Mouse (Mus musculus) hindbrain, postnatal 0 days (tissue): ENCODE results near the gene Pard3b. TPM values are rescaled to one million over a fixed set of nuclear protein-coding genes. Genes with fewer than 3 reads are reported as not detected.

ENCODE experiments used
- ATAC-seq: fragments of 200-750 bp; cut with Nextera tagmentation; 2 replicates; pipeline ENCODE4 v1.8.0; 2017; ENCODE audit warnings: mild to moderate bottlenecking, moderate TSS enrichment, moderate library complexity
- DNase-seq: peaks from one replicate; pipeline ENCODE4 v3.0.0-alpha.2; 2015; ENCODE audit warnings: low spot score
- H3K27ac ChIP-seq: fragments of 300-500 bp; sonication (generic); 2 replicates; pipeline ENCODE4 v1.5.1; 2014; ENCODE audit warnings: mild to moderate bottlenecking
- H3K27me3 ChIP-seq: fragments of 300-500 bp; sonication (generic); 2 replicates; pipeline ENCODE4 v1.6.1; 2014; ENCODE audit warnings: low read length, mixed read lengths; ENCODE audit not compliant: insufficient read depth
- H3K36me3 ChIP-seq: fragments of 300-500 bp; sonication (generic); 2 replicates; pipeline ENCODE4 v1.6.1; 2014; ENCODE audit warnings: low read length, mixed read lengths; ENCODE audit not compliant: insufficient read depth
- H3K4me1 ChIP-seq: fragments of 300-500 bp; sonication (generic); 2 replicates; pipeline ENCODE4 v1.6.1; 2014; ENCODE audit warnings: antibody characterized with exemption, low read length, mixed read lengths; ENCODE audit not compliant: insufficient read depth
- H3K4me2 ChIP-seq: fragments of 300-500 bp; sonication (generic); 2 replicates; pipeline ENCODE4 v1.6.1; 2014; ENCODE audit warnings: low read depth, mild to moderate bottlenecking, low read length, moderate library complexity, mixed read lengths
- H3K4me3 ChIP-seq: fragments of 300-500 bp; sonication (generic); 2 replicates; pipeline ENCODE4 v1.5.1; 2014; ENCODE audit warnings: low read length
- H3K9ac ChIP-seq: fragments of 300-500 bp; sonication (generic); replicated peaks from 2 replicates; pipeline ENCODE4 v1.6.1; 2014; ENCODE audit warnings: mild to moderate bottlenecking, low read length, moderate library complexity, mixed read lengths
- H3K9me3 ChIP-seq: fragments of 300-500 bp; sonication (generic); 2 replicates; pipeline ENCODE4 v1.6.1; 2016; ENCODE audit warnings: low read length, mixed read lengths
- CTCF ChIP-seq: IDR thresholded peaks from 2 replicates; pipeline ENCODE4 v1.5.1; 2016; ENCODE audit warnings: antibody characterized with exemption, control low read depth, low read depth
- WGBS: fragments of 180-500 bp; shearing (Covaris S2); extraction: QIAGEN DNeasy Blood & Tissue Kit; methylation state at CpG from one replicate; pipeline ENCODE4 v1.1.7; 2014; 5-methylcytosine and 5-hydroxymethylcytosine counted together
- polyA plus RNA-seq: library from polyadenylated mRNA; unstranded; fragments of >200 nt; fragmentation: Nextera tagmentation; extraction: Ambion mirVana; gene quantifications from 2 replicates; pipeline ENCODE4 v1.2.1, GENCODE M21; 2015
- total RNA-seq: library from RNA; depleted of rRNA; stranded (reverse); fragments of >200 nt; gene quantifications from 2 replicates; pipeline ENCODE4 v1.2.3, GENCODE M21; 2014

The Pard3b gene
- total and polyA plus RNA-seq, 2 experiments from 2014 or later, result 5.6 to 9.6 TPM

DNA sequence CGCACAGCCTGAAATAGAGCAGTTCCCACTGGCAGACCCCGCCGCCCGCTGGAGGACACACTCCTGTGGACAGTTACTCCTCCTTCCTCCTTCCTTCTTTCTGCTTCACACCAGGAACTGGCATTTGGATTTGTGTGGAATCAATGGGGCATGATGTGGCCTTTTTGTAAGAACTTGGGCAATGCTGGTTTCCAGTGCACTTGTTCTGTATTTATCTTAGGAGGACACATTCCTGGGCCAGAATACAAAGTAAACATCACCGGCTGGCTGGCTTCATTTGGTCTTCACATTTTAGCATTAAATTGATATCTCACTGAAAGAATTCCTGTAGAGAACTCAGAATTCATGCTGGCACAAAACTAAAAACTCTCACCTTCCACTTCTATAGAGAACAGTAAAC, 695.6 kb downstream of the Pard3b start:
- no peaks in the 10 kb centered on the region for H3K27me3 ChIP-seq
- WGBS, result 50% methylated on average over 5 of the region's 5 CpGs
- ATAC-seq (no peak), DNase-seq (no peak)
- no peak overlapping the region for H3K4me3 ChIP-seq
- H3K4me1 ChIP-seq, result no peaks in the 10 kb centered on the region; the same call in 1 of the 2 replicates
- no peaks in the 10 kb centered on the region for H3K36me3 ChIP-seq
- H3K4me2 ChIP-seq, result no peak overlapping the region
- H3K27ac ChIP-seq, result no peak overlapping the region
- no peak overlapping the region for H3K9ac ChIP-seq
- TF ChIP-seq CTCF, result no peak
- H3K9me3 ChIP-seq, result no peaks in the 10 kb centered on the region

DNA sequence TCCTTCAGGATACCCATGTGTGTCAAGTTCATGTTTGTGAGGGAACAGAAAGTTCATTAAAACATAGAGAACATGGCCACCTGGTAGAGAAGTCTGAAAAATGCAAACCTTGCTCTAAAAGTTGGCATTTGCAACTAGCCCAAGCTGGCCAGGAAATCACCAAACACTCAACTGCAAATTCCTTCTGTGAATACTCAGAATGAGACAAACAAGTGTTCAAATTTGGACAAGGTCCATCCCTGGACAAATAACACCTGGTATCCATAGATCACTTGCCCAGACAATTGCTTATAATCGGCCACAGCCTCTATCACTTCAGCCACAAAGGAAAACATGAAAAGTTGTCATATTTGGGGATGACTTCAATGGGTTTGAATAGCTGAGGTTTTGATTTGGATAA, 701.6 kb downstream of the Pard3b start:
- no peak overlapping the region for H3K9ac ChIP-seq
- H3K4me3 ChIP-seq, result no peak overlapping the region
- no peaks in the 10 kb centered on the region for H3K9me3 ChIP-seq
- H3K36me3 ChIP-seq, result no peaks in the 10 kb centered on the region
- ATAC-seq, result no peak
- no peaks in the 10 kb centered on the region for H3K27me3 ChIP-seq
- DNase-seq, result no peak
- no peak overlapping the region for H3K4me2 ChIP-seq
- H3K27ac ChIP-seq, result no peak overlapping the region
- H3K4me1 ChIP-seq, result no peaks in the 10 kb centered on the region
- TF ChIP-seq CTCF, result no peak
- WGBS, result 88% methylated on average over 1 of the region's 1 CpGs

DNA sequence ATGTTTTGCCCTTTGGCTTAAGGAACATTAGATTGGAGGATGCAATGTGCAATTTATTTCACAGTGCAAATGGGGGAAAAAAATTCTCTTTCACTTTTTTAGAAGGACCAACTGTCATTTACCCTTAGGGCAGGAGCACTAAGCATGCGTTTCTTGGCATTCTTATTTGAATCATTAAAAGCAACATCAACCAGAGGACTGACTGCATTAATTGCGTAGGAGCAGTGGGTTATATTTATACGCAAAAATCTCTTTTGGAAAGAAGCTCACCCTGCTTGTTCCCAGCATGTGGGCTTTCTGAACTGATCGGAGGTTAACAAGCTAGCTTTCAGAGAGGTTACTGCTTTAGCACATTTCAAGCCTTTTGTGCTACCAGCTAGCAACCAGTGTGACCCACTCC, 705.7 kb downstream of the Pard3b start:
- H3K4me2 ChIP-seq, result no peak overlapping the region
- WGBS, result 54% methylated on average over 4 of the region's 4 CpGs
- H3K36me3 ChIP-seq, result no peaks in the 10 kb centered on the region
- ATAC-seq, result no peak
- H3K9me3 ChIP-seq, result no peaks in the 10 kb centered on the region
- no peak overlapping the region for H3K27ac ChIP-seq
- no peaks in the 10 kb centered on the region for H3K4me1 ChIP-seq
- TF ChIP-seq CTCF, result no peak
- H3K4me3 ChIP-seq, result no peak overlapping the region
- no peaks in the 10 kb centered on the region for H3K27me3 ChIP-seq
- no peak for DNase-seq
- no peak overlapping the region for H3K9ac ChIP-seq

DNA sequence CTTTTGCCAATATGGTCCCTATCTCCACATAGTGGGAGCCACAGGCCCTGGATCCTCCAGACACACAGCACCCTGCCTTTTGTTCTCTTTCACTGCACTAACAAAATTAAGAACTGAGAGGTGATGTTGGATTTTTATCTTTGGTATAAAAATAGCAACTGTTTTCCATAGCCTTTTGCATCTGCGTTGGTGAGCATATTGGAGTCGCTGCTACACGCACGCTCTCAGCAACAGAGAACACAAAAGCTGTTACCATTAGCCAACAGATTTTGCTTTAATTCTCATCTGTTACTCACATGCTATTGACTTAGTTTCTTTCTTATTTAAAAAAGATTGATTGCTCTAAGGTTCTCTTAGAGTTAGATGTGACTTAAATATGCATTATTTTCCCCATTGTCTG, 709.7 kb downstream of the Pard3b start:
- H3K9ac ChIP-seq, result no peak overlapping the region
- no peak overlapping the region for H3K4me3 ChIP-seq
- ATAC-seq, result no peak
- H3K4me1 ChIP-seq, result no peaks in the 10 kb centered on the region
- H3K27ac ChIP-seq, result no peak overlapping the region
- TF ChIP-seq CTCF, result no peak
- no peaks in the 10 kb centered on the region for H3K27me3 ChIP-seq
- no peak overlapping the region for H3K4me2 ChIP-seq
- no peaks in the 10 kb centered on the region for H3K36me3 ChIP-seq
- 75% methylated on average over 4 of the region's 4 CpGs for WGBS
- H3K9me3 ChIP-seq, result no peaks in the 10 kb centered on the region
- DNase-seq, result no peak

- no peaks in the 10 kb centered on the region for H3K4me1 ChIP-seq
- H3K9ac ChIP-seq, result no peak overlapping the region
- no peaks in the 10 kb centered on the region for H3K27me3 ChIP-seq
- no peak for TF ChIP-seq CTCF
- no peaks in the 10 kb centered on the region for H3K36me3 ChIP-seq
- no peaks in the 10 kb centered on the region for H3K9me3 ChIP-seq
- no peak for DNase-seq
- no peak overlapping the region for H3K27ac ChIP-seq
- no peak for ATAC-seq
- no peak overlapping the region for H3K4me2 ChIP-seq
- no peak overlapping the region for H3K4me3 ChIP-seq
- 24% methylated on average over 4 of the region's 4 CpGs for WGBS
These were observed 716.9 kb downstream of the Pard3b start for GRCm38 (mm10) chr1:62355496-62355895.

GRCm38 (mm10) chr1:62374427-62375050, 735.9 kb downstream of the Pard3b start:
- no peak overlapping the region for H3K4me3 ChIP-seq
- no peak for DNase-seq
- TF ChIP-seq CTCF, result no peak
- H3K9ac ChIP-seq, result no peak overlapping the region
- ATAC-seq, result no peak
- H3K27me3 ChIP-seq, result no peaks in the 10 kb centered on the region
- no peak overlapping the region for H3K27ac ChIP-seq
- no peaks in the 10 kb centered on the region for H3K4me1 ChIP-seq
- no peak overlapping the region for H3K4me2 ChIP-seq
- no peaks in the 10 kb centered on the region for H3K36me3 ChIP-seq
- 84% methylated on average over 7 of the region's 7 CpGs for WGBS
- H3K9me3 ChIP-seq, result no peaks in the 10 kb centered on the region

- Histone ChIP-seq H3K27ac (no peak overlapping the region), H3K4me3 (no peak overlapping the region), H3K27me3 (no peaks in the 10 kb centered on the region), H3K4me2 (no peak overlapping the region), H3K36me3 (no peaks in the 10 kb centered on the region), H3K9ac (no peak overlapping the region), H3K9me3 (no peaks in the 10 kb centered on the region), H3K4me1 (no peaks in the 10 kb centered on the region)
- ATAC-seq (no peak), DNase-seq (no peak)
- 86% methylated on average over 4 of the region's 4 CpGs for WGBS
- no peak for TF ChIP-seq CTCF
These were observed 739.7 kb downstream of the Pard3b start for GRCm38 (mm10) chr1:62378335-62378734.
